Mouse (Mus musculus): ENCODE results near the gene Shisa8.

Gene Shisa8

GRCm38 (mm10) chr15:82203090-82203489 is 9.5 kb downstream of the Shisa8 start:
- DNase-seq: no peak

GRCm38 (mm10) chr15:82202086-82202485 is 10.5 kb downstream of the Shisa8 start:
- DNase-seq: no peak

GRCm38 (mm10) chr15:82199546-82199945 is 13.1 kb downstream of the Shisa8 start:
- no peak for DNase-seq

GRCm38 (mm10) chr15:82198342-82198741 is 14.3 kb downstream of the Shisa8 start:
- DNase-seq: no peak

- DNase-seq: no peak
Observed at GRCm38 (mm10) chr15:82197937-82198336, 14.7 kb downstream of the Shisa8 start.

GRCm38 (mm10) chr15:82197246-82197750 is 15.3 kb downstream of the Shisa8 start:
- no peak for DNase-seq

- DNase-seq: no peak
Observed at GRCm38 (mm10) chr15:82196300-82196699, 16.3 kb downstream of the Shisa8 start.

- DNase-seq: no peak
Observed at GRCm38 (mm10) chr15:82192617-82193016, 20.0 kb downstream of the Shisa8 start.

GRCm38 (mm10) chr15:82188481-82189240 is 24.0 kb downstream of the Shisa8 start:
- DNase-seq: peak; percentile 62

- no peak for DNase-seq
Observed at GRCm38 (mm10) chr15:82187924-82188323, 24.7 kb downstream of the Shisa8 start.

GRCm38 (mm10) chr15:82187401-82187800 is 25.2 kb downstream of the Shisa8 start:
- DNase-seq: no peak

GRCm38 (mm10) chr15:82186931-82187330 is 25.7 kb downstream of the Shisa8 start:
- no peak for DNase-seq

GRCm38 (mm10) chr15:82186131-82186530 is 26.5 kb downstream of the Shisa8 start:
- DNase-seq: no peak

GRCm38 (mm10) chr15:82185062-82185783 is 27.4 kb downstream of the Shisa8 start:
- no peak for DNase-seq

GRCm38 (mm10) chr15:82184656-82185055 is 28.0 kb downstream of the Shisa8 start:
- no peak for DNase-seq

GRCm38 (mm10) chr15:82184183-82184582 is 28.4 kb downstream of the Shisa8 start:
- no peak for DNase-seq

- DNase-seq: no peak
Observed at GRCm38 (mm10) chr15:82183596-82183995, 29.0 kb downstream of the Shisa8 start.

GRCm38 (mm10) chr15:82182311-82182710 is 30.3 kb downstream of the Shisa8 start:
- no peak for DNase-seq

- no peak for DNase-seq
Observed at GRCm38 (mm10) chr15:82181131-82181530, 31.5 kb downstream of the Shisa8 start.

- no peak for DNase-seq
Observed at GRCm38 (mm10) chr15:82177743-82178290, 34.8 kb downstream of the Shisa8 start.

GRCm38 (mm10) chr15:82175091-82175490 is 37.5 kb downstream of the Shisa8 start:
- no peak for DNase-seq

GRCm38 (mm10) chr15:82172648-82173047 is 40.0 kb downstream of the Shisa8 start:
- DNase-seq: no peak

GRCm38 (mm10) chr15:82170437-82171377 is 41.9 kb downstream of the Shisa8 start:
- DNase-seq: no peak
